Mouse (Mus musculus) heart, postnatal 14 days (tissue): Measurements from ENCODE around the gene Gm9573. TPM values are rescaled to one million over a fixed set of nuclear protein-coding genes. Genes with fewer than 3 reads are reported as not detected.
A peak's percentile ranks its signal among the peaks of the same experiment; 100 is the strongest.

Experiments used
- DNase-seq, 2 experiments: peaks; one replicate each; pipeline ENCODE4 v3.0.0; 2021 to 2022
- intact Hi-C: fragments of 180-260 bp; cut with DNase I; formaldehyde crosslinking; loops from one replicate; pipeline ENCODE4 v1.15.1; 2025
- total RNA-seq, 2 experiments: library from RNA; stranded (reverse); gene quantifications; 2 replicates each; pipeline ENCODE4 v1.2.3; 2021

Gene Gm9573
- total RNA-seq, 2 experiments from 2014 or later: not detected

DNA sequence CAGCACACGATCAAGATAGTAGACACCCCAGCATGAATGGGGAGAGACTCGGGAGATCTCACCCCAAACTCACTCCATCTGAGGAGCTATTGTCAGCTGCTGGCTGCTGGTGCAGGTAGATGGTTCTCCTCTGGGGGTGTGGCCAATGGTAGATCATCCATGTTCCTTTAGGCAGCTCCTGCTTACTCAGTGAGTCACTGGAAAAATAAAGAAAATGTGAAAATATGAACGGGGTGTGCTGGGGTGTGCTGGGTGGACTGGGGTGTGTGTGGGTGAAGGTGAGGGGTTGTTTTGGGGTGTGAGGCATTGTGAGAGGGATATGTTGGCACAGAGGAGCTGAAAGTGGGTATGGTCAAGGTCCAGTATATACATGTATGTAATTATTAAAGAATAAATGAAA is 29.0 kb downstream of the Gm9573 start:
- intact Hi-C loops: no loop called here
- no peak for DNase-seq

DNA sequence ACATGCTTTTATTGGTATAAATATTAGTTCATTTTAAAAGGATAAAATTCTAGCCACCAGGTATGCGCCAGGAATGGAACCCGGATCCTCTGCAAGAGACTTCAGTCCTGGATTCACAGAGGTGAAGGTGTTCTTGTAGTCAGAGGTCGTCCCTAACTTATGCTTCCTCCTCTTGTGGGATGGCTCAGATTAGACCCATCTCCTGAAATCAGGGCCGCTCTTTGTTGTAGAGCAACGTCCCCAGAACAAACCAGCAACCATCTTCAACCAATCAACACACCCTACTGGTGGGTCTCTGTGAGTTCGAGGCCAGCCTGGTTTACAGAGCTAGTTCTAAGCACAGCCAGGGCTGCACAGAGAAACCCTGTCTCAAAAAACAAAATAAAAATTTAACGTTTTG is 32.0 kb downstream of the Gm9573 start:
- DNase-seq: no peak
- intact Hi-C loops: loop anchor here (5.0 kb wide), 1 partner anchor 143 kb away; no protein-coding TSS in a partner anchor

DNA sequence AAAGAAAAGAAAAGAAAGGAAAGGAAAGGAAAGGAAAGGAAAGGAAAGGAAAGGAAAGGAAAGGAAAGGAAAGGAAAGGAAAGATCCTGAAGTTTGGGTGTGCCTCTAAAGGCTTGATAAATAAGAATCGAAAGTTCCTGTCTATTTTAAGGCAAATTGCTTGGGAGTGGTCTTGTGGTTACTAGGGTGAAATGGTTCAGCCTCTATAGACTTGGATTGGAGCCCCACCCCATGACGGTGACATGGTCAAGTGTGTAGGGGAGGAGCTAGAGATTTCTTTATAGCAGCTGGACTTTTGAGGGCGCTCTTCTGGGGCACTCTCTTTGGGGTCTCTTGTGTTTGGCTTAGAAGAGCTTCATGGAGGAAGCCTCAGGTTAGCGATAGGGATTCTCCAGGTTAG is 32.7 kb downstream of the Gm9573 start:
- intact Hi-C loops: loop anchor here (5.0 kb wide), 1 partner anchor 144 kb away; no protein-coding TSS in a partner anchor
- DNase-seq: no peak

DNA sequence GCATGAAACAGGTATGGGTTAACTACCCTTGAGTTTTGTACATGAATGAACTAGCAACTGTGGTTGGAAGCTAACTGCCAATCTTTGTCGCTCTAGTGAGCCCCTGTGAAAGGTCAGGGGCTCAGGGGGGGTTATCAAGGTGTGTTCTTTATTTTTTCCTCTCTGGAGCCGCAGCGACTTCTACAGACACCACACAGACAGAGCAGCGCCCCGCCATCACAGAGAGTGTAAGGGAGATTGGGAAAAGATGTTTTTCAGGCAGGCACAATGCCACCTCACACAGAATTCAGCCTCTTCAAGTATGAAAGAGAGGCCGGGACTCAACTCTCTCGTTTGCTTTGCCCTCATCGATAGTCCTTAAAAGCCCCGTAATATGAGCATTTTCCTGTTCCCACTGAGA is 34.3 kb downstream of the Gm9573 start:
- intact Hi-C loops: loop anchor here (5.0 kb wide), 1 partner anchor 145 kb away; no protein-coding TSS in a partner anchor

DNA sequence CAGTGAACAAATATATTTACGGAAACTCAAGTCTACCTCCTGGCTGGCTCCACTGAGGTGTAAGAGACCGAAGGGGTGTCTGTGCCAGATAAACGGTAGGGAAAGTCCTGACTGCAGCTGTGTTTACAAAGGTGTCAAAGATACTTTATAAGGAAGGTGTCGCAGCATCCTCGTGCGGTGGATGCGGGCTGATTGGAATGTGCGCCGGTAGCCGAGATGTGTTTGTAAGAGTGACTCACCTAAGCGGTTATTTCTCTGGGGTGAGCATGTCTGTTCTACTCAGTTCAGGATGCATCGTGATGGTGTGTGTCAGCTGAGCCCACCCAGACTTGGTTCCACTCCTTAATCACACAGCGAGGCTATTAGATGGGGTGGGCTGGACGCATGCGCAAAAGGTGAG is 34.7 kb downstream of the Gm9573 start:
- DNase-seq: no peak
- intact Hi-C loops: loop anchor here (5.0 kb wide), 1 partner anchor 146 kb away; no protein-coding TSS in a partner anchor

More for the DNA sequence above, 34.3 kb downstream of the Gm9573 start:
- DNase-seq: no peak

DNA sequence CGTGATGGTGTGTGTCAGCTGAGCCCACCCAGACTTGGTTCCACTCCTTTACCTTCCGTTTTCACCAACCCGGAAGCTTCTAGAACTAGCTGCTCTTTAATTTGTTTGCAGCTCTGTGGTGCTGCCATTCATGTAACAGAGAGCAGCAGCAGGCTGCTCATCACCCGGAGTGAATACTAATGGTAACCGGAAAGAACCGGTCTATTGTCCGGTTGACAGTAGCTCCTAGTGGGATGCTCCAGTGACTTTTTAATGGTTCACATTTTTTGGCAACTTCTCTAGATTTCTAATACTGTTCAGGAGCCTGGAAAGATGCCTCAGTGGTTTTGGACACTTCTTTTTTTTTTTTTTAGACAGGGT is 35.2 kb downstream of the Gm9573 start:
- DNase-seq: no peak
- intact Hi-C loops: loop anchor here (5.0 kb wide), 1 partner anchor 146 kb away; no protein-coding TSS in a partner anchor

DNA sequence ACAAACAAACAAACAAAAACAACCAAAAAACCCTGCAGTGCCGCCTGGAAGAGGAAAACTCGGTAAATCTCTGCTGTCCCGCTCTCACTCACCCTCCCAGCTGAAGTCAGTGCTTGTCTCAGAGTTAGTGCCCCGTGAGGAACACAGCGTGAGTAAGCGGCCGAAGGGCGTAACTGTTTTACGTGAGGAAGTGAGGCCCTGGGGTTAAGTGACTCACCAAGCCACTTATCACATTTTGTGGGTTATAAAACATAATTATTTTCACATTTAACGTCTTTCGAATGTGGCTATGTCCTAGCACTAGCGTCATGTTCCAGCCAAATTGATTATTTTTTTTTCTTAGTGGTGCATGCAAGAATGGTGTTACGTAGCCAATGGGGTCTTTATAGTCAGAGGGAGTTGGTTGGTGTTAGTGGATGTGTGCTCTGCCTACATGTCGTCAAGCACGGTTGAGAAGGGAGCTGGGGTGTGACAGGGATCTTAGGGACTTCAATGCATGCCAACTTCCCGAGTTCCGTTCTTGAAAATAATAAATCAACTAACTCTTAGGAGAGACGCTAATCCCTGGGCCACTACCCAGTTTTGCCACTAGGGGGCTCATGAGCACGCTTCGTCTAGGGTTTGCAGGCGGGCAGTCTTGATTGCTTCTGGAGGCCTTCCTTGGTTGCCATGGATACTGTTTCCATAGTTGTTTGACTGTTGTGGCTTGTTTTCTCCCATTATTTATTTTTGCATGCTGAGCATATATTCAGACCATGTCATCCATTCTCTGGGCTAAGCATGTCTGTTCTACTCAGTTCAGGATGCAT is 35.8 kb downstream of the Gm9573 start:
- peak; percentile 73 to 86 for DNase-seq
- intact Hi-C loops: loop anchor here (5.0 kb wide), 1 partner anchor 147 kb away; no protein-coding TSS in a partner anchor

DNA sequence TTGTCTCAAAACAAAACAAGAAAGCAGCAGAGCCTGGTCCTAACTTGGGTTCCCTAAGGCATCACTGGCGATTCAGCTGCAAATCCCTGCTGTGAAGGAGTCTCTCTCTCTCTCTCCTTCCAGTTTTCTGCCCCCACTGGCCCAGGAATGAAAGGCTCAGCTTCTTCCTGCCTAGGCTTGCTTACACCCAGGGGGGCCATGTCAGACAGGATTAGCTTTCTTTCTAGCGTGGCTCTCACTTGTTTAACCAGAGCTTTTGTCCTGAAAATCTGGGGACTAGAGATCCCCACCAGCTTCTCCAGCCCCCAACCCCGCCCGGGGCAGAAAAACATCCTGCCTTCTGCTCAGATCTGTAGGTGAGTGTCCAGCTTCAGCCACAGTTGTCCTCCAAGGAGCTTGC is 38.0 kb downstream of the Gm9573 start:
- no peak for DNase-seq
- intact Hi-C loops: no loop called here

DNA sequence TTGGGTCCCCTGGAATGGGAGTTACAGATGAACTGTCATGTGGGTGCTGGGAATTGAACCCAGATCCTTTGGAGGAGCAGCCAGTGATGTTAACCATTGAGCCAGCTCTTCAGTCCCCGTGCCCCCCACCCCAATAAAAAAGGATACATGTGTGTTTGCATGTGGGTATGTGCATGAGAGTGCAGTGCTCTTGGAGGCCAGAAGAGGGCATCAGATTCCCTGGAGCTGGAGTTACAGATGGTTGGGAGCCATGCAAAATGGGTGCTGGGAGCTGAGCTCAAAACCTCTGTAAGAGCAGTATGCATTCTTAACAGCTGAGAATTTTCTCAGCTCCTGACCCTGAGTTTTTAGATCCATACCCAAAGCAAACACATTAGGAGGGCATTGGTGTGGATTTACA is 39.1 kb downstream of the Gm9573 start:
- intact Hi-C loops: no loop called here

DNA sequence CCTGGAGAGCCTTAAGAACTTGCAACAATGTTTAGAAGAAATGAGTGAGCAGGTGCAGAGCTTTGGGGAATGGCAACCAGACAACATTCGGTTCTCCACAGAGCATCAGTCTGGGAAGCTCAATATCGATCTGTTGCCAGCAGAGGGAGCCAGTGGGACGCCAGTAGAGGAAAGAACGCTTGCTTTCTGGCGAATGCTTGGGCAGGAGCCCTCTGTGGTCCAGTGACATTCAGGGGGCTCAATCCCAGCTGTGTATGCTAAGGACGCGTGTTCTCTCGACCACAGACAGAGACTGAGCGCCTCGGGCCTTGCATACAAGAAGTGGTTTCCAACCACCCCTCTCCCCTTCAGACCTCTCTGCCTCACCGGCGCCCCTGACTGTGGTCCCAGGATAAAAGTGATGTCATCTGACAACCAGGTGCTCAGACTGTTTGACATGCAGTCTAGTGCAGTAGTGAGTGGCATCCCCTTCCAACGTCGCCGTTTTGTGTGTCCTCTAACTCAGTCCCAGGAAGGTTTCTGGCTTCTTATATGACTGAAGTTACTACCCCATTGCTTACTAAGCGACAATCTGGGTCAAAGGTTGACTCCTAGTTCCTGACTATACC is 42.0 kb downstream of the Gm9573 start:
- peak; percentile 77 to 88 for DNase-seq
- intact Hi-C loops: no loop called here

More for the DNA sequence above, 39.1 kb downstream of the Gm9573 start:
- DNase-seq: no peak

DNA sequence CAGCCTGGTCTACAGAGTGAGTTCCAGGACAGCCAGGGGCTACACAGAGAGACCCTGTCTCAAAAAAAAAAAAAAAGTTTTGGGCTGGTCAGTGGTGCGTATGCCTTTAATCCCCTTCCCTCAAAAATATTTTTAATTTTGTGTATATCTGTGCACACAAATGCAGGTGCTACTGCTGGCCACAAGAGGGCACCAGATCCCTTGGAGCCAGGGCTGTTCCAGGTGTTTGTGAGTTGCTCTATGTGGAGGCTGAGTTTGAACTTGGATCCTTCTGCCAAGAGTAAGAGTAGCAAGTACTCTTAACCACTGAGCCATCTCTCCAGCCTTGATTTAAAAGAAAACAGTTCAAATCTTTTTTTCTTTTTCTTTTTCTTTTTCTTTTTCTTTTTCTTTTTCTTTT is 43.5 kb downstream of the Gm9573 start:
- intact Hi-C loops: no loop called here
- DNase-seq: no peak

DNA sequence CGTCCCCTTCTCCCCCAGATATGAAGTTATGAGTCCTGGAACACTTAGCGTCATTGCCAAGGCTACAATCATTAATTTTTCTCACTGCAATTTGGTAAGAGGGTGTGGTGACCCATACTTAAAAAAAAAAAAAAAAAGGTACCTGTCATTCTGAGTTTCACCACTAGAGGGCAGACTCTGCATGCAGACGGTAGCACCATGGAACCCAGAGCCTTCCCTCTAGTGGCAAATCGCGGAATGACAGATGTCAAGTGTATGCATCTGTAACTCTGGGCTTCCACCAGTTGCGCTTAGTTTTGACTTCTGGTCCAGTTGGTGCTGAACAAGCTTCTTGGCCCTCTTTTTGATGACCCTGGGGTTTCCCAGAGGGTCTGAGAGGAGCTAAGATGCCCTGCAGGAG is 48.2 kb downstream of the Gm9573 start:
- peak; percentile 78 to 87 for DNase-seq
- intact Hi-C loops: loop anchor here (2.0 kb wide), 1 partner anchor 33 kb away; no protein-coding TSS in a partner anchor

DNA sequence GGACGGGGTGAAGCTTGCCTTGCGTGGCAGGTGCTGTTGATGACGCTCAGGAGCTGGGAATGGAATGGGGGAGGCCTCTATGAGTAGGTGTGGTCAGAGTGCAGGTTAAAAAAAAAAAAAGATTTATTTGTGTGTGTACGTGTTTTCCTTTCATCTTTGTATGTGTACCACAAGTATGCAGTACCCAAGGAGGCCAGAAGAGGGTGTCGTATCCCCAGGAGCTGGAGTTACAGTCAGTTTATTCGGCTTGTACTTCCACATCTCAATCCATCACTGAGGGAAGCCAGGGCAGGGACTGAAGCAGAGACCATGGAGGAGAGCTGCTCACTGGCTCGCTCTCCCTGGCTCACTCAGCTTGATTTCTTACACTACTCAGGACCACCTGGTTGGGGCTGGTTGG is 55.0 kb downstream of the Gm9573 start:
- DNase-seq: no peak
- intact Hi-C loops: no loop called here

DNA sequence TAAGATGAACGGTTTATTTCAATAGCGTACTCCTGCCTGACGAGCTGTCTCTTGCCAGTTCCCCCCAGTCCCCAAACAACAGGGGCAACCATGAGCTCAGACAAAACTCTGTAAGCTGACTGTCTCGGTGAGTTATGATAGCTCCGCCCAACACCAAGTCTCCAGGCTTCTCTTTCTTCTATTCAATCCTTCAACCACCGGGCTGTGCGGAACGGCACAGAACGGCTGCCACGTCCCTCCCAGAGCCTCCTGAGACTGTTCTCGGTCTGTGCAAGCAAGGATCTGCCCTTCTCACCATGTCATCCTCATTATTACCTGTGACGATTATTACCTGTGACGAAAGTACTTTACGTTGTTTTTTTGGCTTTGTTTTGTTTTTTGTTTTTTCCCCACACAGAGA is 55.6 kb downstream of the Gm9573 start:
- intact Hi-C loops: no loop called here
- no peak for DNase-seq

DNA sequence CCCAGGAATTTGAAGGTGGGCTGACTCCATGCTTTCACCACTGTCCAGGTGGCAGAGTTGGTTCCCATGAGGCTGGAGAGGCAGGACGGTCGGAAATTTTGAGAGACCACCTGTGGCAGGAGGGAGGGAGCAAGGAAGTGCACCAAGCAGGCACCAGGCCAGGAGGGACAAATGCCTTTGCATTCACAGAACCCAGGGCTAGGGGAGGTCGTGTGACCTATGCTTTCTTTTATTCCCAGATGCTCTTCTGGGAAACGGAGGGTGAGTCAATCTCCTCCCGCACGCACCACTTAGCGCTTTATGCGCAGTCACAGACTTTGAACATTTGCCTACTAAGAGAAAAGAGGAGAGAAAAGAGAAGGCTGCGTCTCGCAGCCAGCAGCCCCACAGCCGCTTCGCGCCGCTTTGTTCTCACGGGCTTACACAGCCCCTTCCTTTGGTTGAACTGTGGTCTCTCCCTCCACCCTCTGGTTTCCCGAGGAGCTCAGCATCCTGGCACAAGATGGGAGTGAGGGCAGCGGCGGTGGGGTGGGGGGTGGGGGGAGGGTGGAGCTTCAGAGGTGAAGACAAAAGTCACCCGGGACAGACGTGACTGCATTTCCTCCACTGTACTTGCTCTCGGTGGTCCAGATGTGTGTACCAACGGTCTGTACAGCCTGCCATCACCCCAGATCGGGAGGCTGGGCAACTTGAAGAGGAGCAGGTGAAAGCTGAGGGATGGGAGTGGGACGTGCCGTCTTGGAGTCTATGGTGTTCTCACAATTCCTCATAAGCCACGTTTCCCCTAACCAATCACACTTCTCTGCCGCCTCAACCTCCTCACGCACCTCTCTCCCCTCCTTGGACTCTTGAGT is 57.1 kb downstream of the Gm9573 start:
- intact Hi-C loops: no loop called here
- DNase-seq: no peak

Other genes with a start within 250 kb of the Gm9573 start
- gene H2-Q4, start 247.0 kb downstream of the Gm9573 start, total RNA-seq: 1 to 10 TPM; 9.2 to 9.8 TPM
- gene H2-Q6, start 201.8 kb downstream of the Gm9573 start, total RNA-seq: under 1 TPM; 0.31 to 0.80 TPM
- 1 to 10 TPM; 1.3 to 1.9 TPM for gene H2-Q7, start 187.5 kb downstream of the Gm9573 start, total RNA-seq
- under 1 TPM; 0.12 to 0.20 TPM for gene H2-Q10, start 156.5 kb downstream of the Gm9573 start, total RNA-seq
- not detected for gene Pou5f1, start 120.6 kb downstream of the Gm9573 start, total RNA-seq
- 1 to 10 TPM; 6.0 to 7.9 TPM for gene Tcf19, start 109.8 kb downstream of the Gm9573 start, total RNA-seq
- 1 to 10 TPM; 4.2 to 4.3 TPM for gene Cchcr1, start 109.5 kb downstream of the Gm9573 start, total RNA-seq
- gene Psors1c2, start 93.4 kb downstream of the Gm9573 start, total RNA-seq: not detected
- under 1 TPM; 0.15 to 0.17 TPM for gene Cdsn, start 74.5 kb downstream of the Gm9573 start, total RNA-seq
- not detected for gene 2300002M23Rik, start 59.2 kb downstream of the Gm9573 start, total RNA-seq
- gene Sfta2, start 25.1 kb downstream of the Gm9573 start, total RNA-seq: not detected
- gene Mucl3, start 17.1 kb upstream of the Gm9573 start, total RNA-seq: not detected
- gene Vars2, start 41.0 kb upstream of the Gm9573 start, total RNA-seq: 10 to 100 TPM; 29.6 to 30.7 TPM
- gene Gtf2h4, start 47.1 kb upstream of the Gm9573 start, total RNA-seq: 10 to 100 TPM; 16.8 to 23.2 TPM
- 10 to 100 TPM; 40.1 to 44.1 TPM for gene Ddr1, start 78.0 kb upstream of the Gm9573 start, total RNA-seq
- gene Ier3, start 195.0 kb upstream of the Gm9573 start, total RNA-seq: 10 to 100 TPM; 23.9 to 27.8 TPM
- gene Flot1, start 196.6 kb upstream of the Gm9573 start, total RNA-seq: 100 to 1,000 TPM; 108 to 111 TPM
- 100 to 1,000 TPM; 134 to 183 TPM for gene Tubb5, start 211.7 kb upstream of the Gm9573 start, total RNA-seq
- 10 to 100 TPM; 12.9 to 13.5 TPM for gene Mdc1, start 214.9 kb upstream of the Gm9573 start, total RNA-seq
- 1 to 10 TPM; 3.8 to 6.0 TPM for gene Nrm, start 234.7 kb upstream of the Gm9573 start, total RNA-seq
- gene Ppp1r18, start 239.0 kb upstream of the Gm9573 start, total RNA-seq: 10 to 100 TPM; 21.1 to 25.0 TPM